Mouse (Mus musculus) midbrain, embryonic 12.5 days (tissue): ENCODE measurements around the gene Lyve1. TPM values are rescaled to one million over a fixed set of nuclear protein-coding genes. Genes with fewer than 3 reads are reported as not detected.

Experiments
- ATAC-seq: fragments of 200-750 bp; cut with Nextera tagmentation; 2 replicates; pipeline ENCODE4 v1.8.0; 2017; ENCODE audit warnings: low read depth, moderate TSS enrichment, moderate library complexity; ENCODE audit not compliant: low FRiP score
- H3K27ac ChIP-seq: fragments of 300-500 bp; sonication (generic); replicated peaks from 2 replicates; pipeline ENCODE4 v1.5.1; 2016; ENCODE audit warnings: mild to moderate bottlenecking
- H3K27me3 ChIP-seq: fragments of 300-500 bp; sonication (generic); 2 replicates; pipeline ENCODE4 v1.6.1; 2016; ENCODE audit warnings: mild to moderate bottlenecking
- H3K36me3 ChIP-seq: fragments of 300-500 bp; sonication (generic); 2 replicates; pipeline ENCODE4 v1.6.1; 2016
- H3K4me1 ChIP-seq: fragments of 300-500 bp; sonication (generic); 2 replicates; pipeline ENCODE4 v1.6.1; 2016
- H3K4me2 ChIP-seq: fragments of 300-500 bp; sonication (generic); replicated peaks from 2 replicates; pipeline ENCODE4 v1.6.1; 2016; ENCODE audit warnings: mild to moderate bottlenecking, moderate library complexity
- H3K4me3 ChIP-seq: fragments of 300-500 bp; sonication (generic); 2 replicates; pipeline ENCODE4 v1.5.1; 2016; ENCODE audit warnings: mild to moderate bottlenecking
- H3K9ac ChIP-seq: fragments of 300-500 bp; sonication (generic); replicated peaks from 2 replicates; pipeline ENCODE4 v1.6.1; 2016; ENCODE audit warnings: mild to moderate bottlenecking, moderate library complexity
- H3K9me3 ChIP-seq: fragments of 300-500 bp; sonication (generic); 2 replicates; pipeline ENCODE4 v1.6.1; 2016; ENCODE audit warnings: mild to moderate bottlenecking
- WGBS: fragments of 180-500 bp; shearing (Covaris S2); methylation state at CpG from one replicate; pipeline ENCODE4 v1.1.7; 2016; 5-methylcytosine and 5-hydroxymethylcytosine counted together
- polyA plus RNA-seq: library from polyadenylated mRNA; unstranded; fragments of >200 nt; fragmentation: Nextera tagmentation; extraction: Ambion mirVana; gene quantifications from 2 replicates; pipeline ENCODE4 v1.2.1, GENCODE M21; 2016

Lyve1 gene
- polyA plus RNA-seq, 1 experiment from 2014 or later, result 9.2 TPM

DNA sequence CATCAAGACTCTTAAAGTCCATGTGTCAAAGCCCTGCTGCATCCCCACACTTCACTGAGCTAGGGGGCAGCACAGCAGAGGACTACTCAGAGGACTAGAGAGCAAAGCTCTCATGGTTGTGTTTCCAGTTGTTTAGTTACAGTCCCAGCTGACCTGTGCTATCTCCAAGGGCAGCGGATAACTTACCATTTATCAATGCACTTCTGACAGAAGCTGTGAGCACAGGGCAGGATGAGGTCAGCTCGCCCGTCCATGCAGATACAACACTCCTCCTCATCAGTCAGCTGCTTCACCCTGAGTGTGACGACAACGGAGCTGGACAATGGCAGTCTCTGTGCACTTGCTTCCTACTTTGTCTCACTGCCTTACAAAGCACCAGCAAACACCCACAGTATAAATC, 42.0 kb downstream of the Lyve1 start:
- H3K9me3 ChIP-seq, result no peaks in the 10 kb centered on the region
- H3K4me3 ChIP-seq, result no peak overlapping the region
- no peak for ATAC-seq
- peaks cover 23% of the 10 kb centered on the region for H3K36me3 ChIP-seq
- no peak overlapping the region for H3K9ac ChIP-seq
- H3K27me3 ChIP-seq, result no peaks in the 10 kb centered on the region
- no peak overlapping the region for H3K27ac ChIP-seq
- no peak overlapping the region for H3K4me2 ChIP-seq
- 62% methylated on average over 5 of the region's 5 CpGs for WGBS
- no peaks in the 10 kb centered on the region for H3K4me1 ChIP-seq

DNA sequence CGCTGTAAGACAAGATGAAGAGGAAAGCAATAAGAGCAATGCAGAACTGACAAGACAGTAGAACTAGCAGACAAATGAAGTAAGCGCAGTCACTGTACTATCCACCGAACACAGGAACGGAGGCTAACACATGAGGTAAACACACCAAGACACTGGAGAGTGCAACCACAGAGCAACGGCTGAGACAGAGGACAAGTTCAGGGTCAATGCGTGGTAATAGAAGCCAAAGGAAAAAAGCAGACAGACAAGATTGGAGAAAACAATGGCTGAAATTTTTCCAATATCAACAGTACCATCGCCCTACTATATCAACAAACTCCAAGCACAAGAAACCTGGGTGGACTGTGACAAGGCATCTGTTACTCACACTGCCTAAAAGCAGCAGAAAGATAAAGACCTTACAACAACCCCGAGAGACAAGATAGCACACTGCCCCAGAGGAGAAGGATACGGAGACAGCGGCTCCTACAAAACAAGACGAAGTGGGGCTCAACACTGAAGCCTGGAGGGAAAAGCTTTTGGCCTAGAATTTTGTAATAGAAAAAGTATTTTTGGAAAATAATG, 44.2 kb downstream of the Lyve1 start:
- no peak for ATAC-seq
- H3K9ac ChIP-seq, result no peak overlapping the region
- no peak overlapping the region for H3K4me2 ChIP-seq
- H3K36me3 ChIP-seq, result peaks cover 11% of the 10 kb centered on the region
- WGBS, result 94% methylated on average over 11 of the region's 11 CpGs
- H3K4me1 ChIP-seq, result no peaks in the 10 kb centered on the region
- no peaks in the 10 kb centered on the region for H3K9me3 ChIP-seq
- H3K4me3 ChIP-seq, result no peak overlapping the region
- H3K27ac ChIP-seq, result no peak overlapping the region
- H3K27me3 ChIP-seq, result no peaks in the 10 kb centered on the region

DNA sequence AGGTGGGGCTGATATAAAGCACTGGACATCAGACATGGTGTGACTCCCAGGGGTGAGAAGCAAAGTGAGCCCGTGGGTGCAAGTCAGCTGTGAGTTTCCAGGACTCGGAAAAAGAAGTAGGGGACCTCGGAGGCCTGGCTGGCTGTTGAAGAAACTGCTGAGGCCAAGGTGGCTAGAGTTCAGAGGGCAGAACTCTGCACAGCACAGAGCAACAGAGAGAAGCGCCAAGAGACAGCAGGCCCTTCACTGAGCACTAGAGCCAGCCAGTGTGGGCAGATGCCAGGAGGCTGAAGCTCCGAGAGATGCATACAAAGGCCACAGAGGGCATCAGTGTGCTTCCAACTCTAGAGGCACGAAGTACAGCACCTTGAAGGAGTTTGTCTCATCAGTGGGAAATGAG, 44.8 kb downstream of the Lyve1 start:
- Histone ChIP-seq H3K9me3 (no peaks in the 10 kb centered on the region), H3K27me3 (no peaks in the 10 kb centered on the region), H3K4me1 (no peaks in the 10 kb centered on the region), H3K9ac (no peak overlapping the region), H3K4me3 (no peak overlapping the region), H3K4me2 (no peak overlapping the region), H3K27ac (no peak overlapping the region), H3K36me3 (peaks cover 4% of the 10 kb centered on the region; the same call in 1 of the 2 replicates)
- ATAC-seq, result no peak
- 82% methylated on average over 6 of the region's 6 CpGs for WGBS

DNA sequence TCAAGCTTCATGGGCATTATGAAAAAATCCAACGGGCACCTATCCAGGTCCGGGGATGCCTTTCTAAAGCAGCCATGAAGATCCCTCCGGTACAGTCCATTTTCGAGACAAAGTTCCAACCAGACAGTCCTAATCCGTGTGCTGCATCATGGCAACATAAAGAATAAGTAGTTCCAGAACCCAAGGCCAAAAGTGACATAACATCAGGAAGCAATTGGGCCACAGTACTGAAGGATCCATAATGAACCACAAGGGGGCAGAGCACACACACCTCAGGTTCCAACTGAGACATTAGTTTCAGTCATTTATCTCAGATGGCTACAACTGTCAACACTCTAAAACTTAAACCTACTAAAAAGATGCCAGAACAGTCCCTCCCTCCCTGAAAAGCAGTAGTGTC, 47.0 kb downstream of the Lyve1 start:
- Histone ChIP-seq H3K9me3 (no peaks in the 10 kb centered on the region), H3K27me3 (no peaks in the 10 kb centered on the region), H3K36me3 (no peaks in the 10 kb centered on the region), H3K4me1 (no peaks in the 10 kb centered on the region), H3K27ac (no peak overlapping the region), H3K9ac (no peak overlapping the region), H3K4me2 (no peak overlapping the region), H3K4me3 (no peak overlapping the region)
- 74% methylated on average over 5 of the region's 5 CpGs for WGBS
- ATAC-seq, result no peak

DNA sequence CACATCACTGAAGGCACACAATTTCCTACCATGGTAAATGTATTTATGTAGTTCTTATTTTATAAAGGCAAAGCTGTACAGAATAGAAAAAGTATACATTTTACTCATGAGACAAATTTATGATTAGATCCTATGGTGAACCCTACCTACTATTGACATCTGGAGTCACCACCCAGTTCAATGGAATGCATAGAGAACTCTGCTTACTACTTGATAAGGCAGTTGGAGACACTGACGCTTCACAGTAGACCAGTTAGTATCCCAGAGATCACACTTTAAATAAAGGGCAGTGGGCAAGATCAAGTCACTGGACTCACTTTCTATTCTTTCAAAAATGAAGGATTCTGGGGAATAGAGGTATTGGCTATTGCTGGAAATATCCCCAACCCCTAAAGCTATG, 49.1 kb downstream of the Lyve1 start:
- Histone ChIP-seq H3K9me3 (no peaks in the 10 kb centered on the region), H3K27me3 (no peaks in the 10 kb centered on the region), H3K4me3 (no peak overlapping the region), H3K9ac (no peak overlapping the region), H3K27ac (no peak overlapping the region), H3K4me2 (no peak overlapping the region), H3K36me3 (no peaks in the 10 kb centered on the region), H3K4me1 (no peaks in the 10 kb centered on the region)
- no peak for ATAC-seq
- 92% methylated on average over 1 of the region's 1 CpGs for WGBS

DNA sequence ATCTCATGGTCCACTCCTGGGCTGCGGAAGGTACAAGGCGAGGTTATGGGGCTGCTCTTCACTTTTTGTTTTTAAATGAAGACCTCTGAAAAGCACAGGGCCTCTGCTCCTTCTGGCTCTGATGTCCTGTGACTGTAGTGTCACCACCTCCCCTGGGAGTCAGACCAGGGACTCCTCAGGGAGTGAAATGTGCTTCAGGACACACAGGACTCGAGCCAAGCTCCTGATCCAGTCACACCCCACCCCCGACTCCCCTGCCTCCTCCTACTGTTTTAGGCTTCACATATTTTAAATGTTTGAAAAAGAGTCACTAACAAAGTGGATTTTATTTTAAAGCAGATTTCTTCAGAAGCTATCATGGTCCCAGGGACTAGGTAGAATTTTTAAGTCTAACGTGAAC, 51.5 kb downstream of the Lyve1 start:
- WGBS, result 83% methylated on average over 5 of the region's 5 CpGs
- no peak for ATAC-seq
- no peaks in the 10 kb centered on the region for H3K36me3 ChIP-seq

DNA sequence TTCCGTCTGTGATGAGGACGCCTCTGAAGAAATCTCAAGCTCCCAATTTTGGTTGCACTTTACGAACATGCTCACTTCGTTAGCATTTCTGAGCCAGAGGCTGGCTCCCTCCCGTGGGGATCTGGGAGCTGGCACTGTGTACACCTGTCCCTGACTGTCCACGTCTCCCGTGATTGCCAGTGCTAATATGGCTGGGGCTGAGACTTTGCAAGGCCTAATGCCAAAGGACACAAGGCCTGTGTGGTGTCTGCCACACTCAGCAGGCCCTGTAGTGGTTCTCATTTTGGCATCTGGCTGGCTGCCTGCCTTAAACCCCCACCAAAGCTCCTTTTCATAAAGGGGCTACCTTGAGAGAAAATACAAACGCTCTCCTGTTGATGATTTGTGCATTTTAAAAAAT, 52.0 kb downstream of the Lyve1 start:
- no peaks in the 10 kb centered on the region for H3K36me3 ChIP-seq

More for the DNA sequence above, 51.5 kb downstream of the Lyve1 start:
- Histone ChIP-seq H3K27ac (no peak overlapping the region), H3K4me1 (no peaks in the 10 kb centered on the region), H3K4me2 (no peak overlapping the region), H3K4me3 (no peak overlapping the region), H3K9ac (no peak overlapping the region), H3K27me3 (no peaks in the 10 kb centered on the region), H3K9me3 (no peaks in the 10 kb centered on the region)

DNA sequence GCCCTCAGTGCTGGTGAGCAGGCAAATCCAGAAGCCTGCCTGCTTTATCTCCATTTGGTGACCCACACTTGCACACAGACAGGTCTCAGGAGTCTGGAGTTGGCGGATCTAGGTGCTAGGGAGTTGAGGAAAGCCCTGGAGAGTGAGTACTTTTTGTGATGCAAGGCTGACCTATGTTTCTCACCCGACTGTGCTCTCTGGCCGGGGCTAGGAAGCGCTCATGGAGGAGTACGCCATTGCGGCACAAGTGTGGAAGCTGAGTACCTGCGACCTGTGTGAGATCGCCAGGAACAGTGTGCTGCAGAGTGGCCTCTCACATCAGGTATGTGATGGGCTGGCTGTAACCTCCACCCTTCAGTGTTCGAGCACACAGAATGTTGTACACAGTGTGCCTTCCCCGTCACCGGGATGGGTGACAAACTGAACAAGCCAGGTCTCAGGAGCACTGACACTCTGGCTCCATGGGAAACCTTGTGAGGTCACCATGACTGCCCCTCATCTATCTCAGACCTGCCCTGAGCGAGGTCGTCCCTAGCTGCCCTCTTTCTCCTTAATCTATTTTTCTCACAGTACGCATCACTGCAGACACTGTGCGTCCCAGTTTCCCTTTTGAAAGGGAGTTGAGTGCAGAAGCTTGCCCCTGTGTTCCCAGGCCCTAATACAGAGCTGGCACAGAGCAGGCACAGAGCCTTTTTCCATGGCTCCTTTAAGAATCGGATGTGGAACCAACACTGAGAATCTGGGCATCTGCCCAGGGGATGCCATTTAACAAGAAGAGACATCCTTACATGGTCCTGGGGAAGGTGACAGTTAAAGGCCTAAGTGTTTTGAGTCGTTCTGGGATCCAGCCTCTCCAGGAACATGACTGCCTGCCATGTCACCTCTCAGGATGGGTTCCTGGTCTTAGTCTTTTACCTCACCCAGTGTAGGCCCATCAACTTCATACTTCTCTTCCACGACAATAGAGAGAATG, 53.2 kb downstream of the Lyve1 start:
- Histone ChIP-seq H3K36me3 (no peaks in the 10 kb centered on the region), H3K27me3 (no peaks in the 10 kb centered on the region), H3K27ac (no peak overlapping the region), H3K4me3 (no peak overlapping the region), H3K9me3 (no peaks in the 10 kb centered on the region), H3K9ac (no peak overlapping the region), H3K4me1 (no peaks in the 10 kb centered on the region), H3K4me2 (no peak overlapping the region)
- WGBS, result 89% methylated on average over 18 of the region's 18 CpGs
- no peak for ATAC-seq

More for the DNA sequence above, 52.0 kb downstream of the Lyve1 start:
- Histone ChIP-seq H3K9me3 (no peaks in the 10 kb centered on the region), H3K4me1 (no peaks in the 10 kb centered on the region), H3K27ac (no peak overlapping the region), H3K4me2 (no peak overlapping the region), H3K4me3 (no peak overlapping the region), H3K27me3 (no peaks in the 10 kb centered on the region), H3K9ac (no peak overlapping the region)
- no peak for ATAC-seq
- 89% methylated on average over 8 of the region's 8 CpGs for WGBS

DNA sequence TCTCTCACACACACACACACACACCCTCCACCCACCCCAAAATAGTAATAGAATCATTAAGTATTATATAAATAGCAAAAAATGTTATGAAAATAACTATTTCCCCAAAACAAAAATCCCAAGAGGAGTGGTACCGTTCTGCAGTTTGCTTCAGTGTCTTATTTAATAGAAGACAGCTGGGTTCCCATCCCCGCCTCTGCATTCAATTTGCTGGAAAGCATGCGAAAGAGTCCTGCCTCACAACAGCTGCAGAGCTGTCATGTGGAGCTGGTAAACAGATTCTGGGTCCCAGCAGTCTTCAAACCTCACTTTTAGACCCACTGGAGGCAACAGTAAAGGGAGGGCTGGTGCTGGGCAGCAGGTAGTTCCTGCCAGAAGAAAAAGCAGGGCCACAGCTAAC, 54.1 kb downstream of the Lyve1 start:
- Histone ChIP-seq H3K9ac (no peak overlapping the region), H3K27ac (no peak overlapping the region), H3K4me1 (no peaks in the 10 kb centered on the region), H3K4me2 (no peak overlapping the region), H3K4me3 (no peak overlapping the region), H3K27me3 (no peaks in the 10 kb centered on the region), H3K36me3 (no peaks in the 10 kb centered on the region), H3K9me3 (no peaks in the 10 kb centered on the region)
- ATAC-seq, result no peak
- WGBS, result 67% methylated on average over 3 of the region's 3 CpGs

DNA sequence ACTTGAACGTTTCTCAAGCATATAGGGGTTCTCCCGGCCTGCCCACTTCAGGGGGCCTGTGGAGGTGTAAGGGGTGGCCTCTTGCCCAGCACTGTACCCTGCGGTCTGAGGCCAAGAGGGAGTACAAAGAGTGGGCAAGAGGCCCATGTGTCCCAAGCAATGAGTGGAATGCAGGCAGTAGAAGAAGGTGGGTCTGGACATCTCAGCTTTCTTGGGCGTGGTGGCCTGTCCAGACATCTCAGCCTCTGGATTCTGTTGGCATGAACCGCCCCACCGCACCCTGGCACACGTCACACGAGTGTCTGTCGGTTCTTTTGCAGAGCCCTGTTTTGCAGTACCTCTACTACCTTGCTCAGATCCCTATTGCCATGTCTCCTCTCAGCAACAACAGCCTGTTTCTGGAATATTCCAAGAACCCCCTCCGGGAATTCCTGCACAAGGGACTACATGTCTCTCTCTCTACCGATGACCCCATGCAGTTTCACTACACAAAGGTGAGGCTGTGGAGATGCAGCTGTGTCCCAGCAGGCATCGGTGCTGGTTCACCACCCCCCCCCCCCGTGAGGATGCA, 55.5 kb downstream of the Lyve1 start:
- no peak overlapping the region for H3K27ac ChIP-seq
- H3K4me1 ChIP-seq, result no peaks in the 10 kb centered on the region
- no peaks in the 10 kb centered on the region for H3K36me3 ChIP-seq
- H3K9ac ChIP-seq, result no peak overlapping the region
- H3K4me3 ChIP-seq, result no peak overlapping the region
- no peaks in the 10 kb centered on the region for H3K27me3 ChIP-seq
- ATAC-seq, result no peak
- H3K9me3 ChIP-seq, result no peaks in the 10 kb centered on the region
- WGBS, result 94% methylated on average over 13 of the region's 13 CpGs
- H3K4me2 ChIP-seq, result no peak overlapping the region

DNA sequence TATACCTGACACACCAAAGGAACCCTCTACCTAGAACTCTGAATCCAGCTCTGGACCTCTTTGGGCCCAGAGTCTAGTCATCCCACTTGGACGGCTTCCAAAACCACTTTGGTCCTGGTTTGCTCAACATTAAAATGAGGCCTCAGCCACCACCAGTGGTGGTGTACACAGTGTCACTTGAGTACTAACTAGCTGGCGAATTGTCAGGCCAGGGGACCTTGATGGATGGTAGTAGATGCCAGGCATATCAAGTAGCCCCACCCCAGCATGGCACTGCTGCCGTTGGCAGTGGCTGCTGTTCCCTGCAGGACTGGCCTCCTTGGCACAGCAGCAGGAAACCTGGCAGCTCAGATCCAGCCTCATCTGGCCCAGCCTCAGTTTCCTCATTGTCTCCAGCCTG, 58.8 kb downstream of the Lyve1 start:
- no peak overlapping the region for H3K9ac ChIP-seq
- no peak for ATAC-seq
- no peak overlapping the region for H3K4me2 ChIP-seq
- no peaks in the 10 kb centered on the region for H3K36me3 ChIP-seq
- no peaks in the 10 kb centered on the region for H3K4me1 ChIP-seq
- H3K27ac ChIP-seq, result no peak overlapping the region
- no peak overlapping the region for H3K4me3 ChIP-seq
- H3K9me3 ChIP-seq, result no peaks in the 10 kb centered on the region
- H3K27me3 ChIP-seq, result no peaks in the 10 kb centered on the region
- 87% methylated on average over 3 of the region's 3 CpGs for WGBS

DNA sequence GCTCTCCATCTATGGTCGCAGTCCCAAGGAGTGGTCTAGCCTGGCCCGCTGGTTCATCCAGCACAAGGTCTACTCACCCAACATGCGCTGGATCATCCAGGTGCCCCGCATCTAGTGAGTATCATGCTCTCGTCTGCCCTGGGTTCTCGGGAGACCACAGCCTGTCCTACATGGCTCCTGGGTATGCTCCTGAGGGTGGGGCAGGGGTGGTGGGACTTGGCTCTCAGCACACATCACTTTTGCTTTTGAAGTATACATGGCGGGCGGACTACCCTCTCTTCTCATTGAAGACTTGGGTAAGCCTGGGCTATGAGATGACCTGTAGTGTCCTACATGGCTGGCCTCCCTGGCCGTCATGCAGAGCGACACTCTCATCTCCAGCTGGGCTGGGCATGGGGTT, 59.9 kb downstream of the Lyve1 start:
- no peaks in the 10 kb centered on the region for H3K4me1 ChIP-seq
- no peaks in the 10 kb centered on the region for H3K36me3 ChIP-seq
- no peak overlapping the region for H3K9ac ChIP-seq
- WGBS, result 96% methylated on average over 10 of the region's 10 CpGs
- no peak overlapping the region for H3K4me3 ChIP-seq
- no peak overlapping the region for H3K27ac ChIP-seq
- no peaks in the 10 kb centered on the region for H3K27me3 ChIP-seq
- no peak overlapping the region for H3K4me2 ChIP-seq
- H3K9me3 ChIP-seq, result no peaks in the 10 kb centered on the region
- ATAC-seq, result no peak
